Mouse (Mus musculus): Measurements from ENCODE around the gene Spag6. TPM values are rescaled to one million over a fixed set of nuclear protein-coding genes. Genes with fewer than 3 reads are reported as not detected.

Spag6 gene
- polyA plus RNA-seq, 1 experiment from 2014 or later, result not detected

- peak; percentile 26 for DNase-seq
- no peak overlapping the region for H3K27ac ChIP-seq (ENCODE audit: low read depth)
- peaks cover 26% of the 10 kb centered on the region for H3K4me1 ChIP-seq (ENCODE audit: insufficient read depth)
- H3K4me2 ChIP-seq (ENCODE audit: low read depth, low read length), result peak overlapping the region; percentile 81
- H3K27me3 ChIP-seq (ENCODE audit: insufficient read depth, low read length), result peaks cover 81% of the 10 kb centered on the region
- H3K36me3 ChIP-seq (replicated peaks; ENCODE audit: insufficient read depth, low read length), result no peaks in the 10 kb centered on the region
- 0 out of 2 replicates have a peak overlapping the region, but pooled peaks have one; percentile 16 for H3K9ac ChIP-seq (replicated peaks)
- WGBS (ENCODE audit: insufficient replicate concordance), result under 1% methylated on average over 37 of the region's 58 CpGs
- TF ChIP-seq EP300 (IDR thresholded peaks at IDR 0.05; ENCODE audit: low read depth), result no peak
- TF ChIP-seq CTCF (IDR thresholded peaks at IDR 0.05; ENCODE audit: low read depth), result no peak
- no peak for ATAC-seq
- H3K9me3 ChIP-seq (ENCODE audit: low read length), result no peaks in the 10 kb centered on the region
- H3K4me3 ChIP-seq (ENCODE audit: low read depth, low read length), result peak overlapping the region; percentile 54
Measured at GRCm38 (mm10) chr2:18690055-18690691, 3.7 kb upstream of the Spag6 start.

- peaks cover 26% of the 10 kb centered on the region for H3K4me1 ChIP-seq (ENCODE audit: insufficient read depth)
- H3K9ac ChIP-seq (replicated peaks), result no peak overlapping the region
- H3K36me3 ChIP-seq (replicated peaks; ENCODE audit: insufficient read depth, low read length), result no peaks in the 10 kb centered on the region
- ATAC-seq (no peak), DNase-seq (no peak)
- no peak overlapping the region for H3K27ac ChIP-seq (ENCODE audit: low read depth)
- peaks cover 86% of the 10 kb centered on the region for H3K27me3 ChIP-seq (ENCODE audit: insufficient read depth, low read length)
- H3K4me2 ChIP-seq (ENCODE audit: low read depth, low read length), result peak overlapping the region; percentile 81; the same call in 1 of the 2 replicates
- 0 out of 2 replicates have a peak overlapping the region, but pooled peaks have one; percentile 54 for H3K4me3 ChIP-seq (ENCODE audit: low read depth, low read length)
- whole genome bisulfite sequencing (ENCODE audit: insufficient replicate concordance), result 3% methylated on average over 9 of the region's 9 CpGs
- no peaks in the 10 kb centered on the region for H3K9me3 ChIP-seq (ENCODE audit: low read length)
- TF ChIP-seq EP300 (IDR thresholded peaks at IDR 0.05; ENCODE audit: low read depth) (no peak), CTCF (IDR thresholded peaks at IDR 0.05; ENCODE audit: low read depth) (no peak)
Measured at GRCm38 (mm10) chr2:18690756-18691155, 3.1 kb upstream of the Spag6 start.

DNA sequence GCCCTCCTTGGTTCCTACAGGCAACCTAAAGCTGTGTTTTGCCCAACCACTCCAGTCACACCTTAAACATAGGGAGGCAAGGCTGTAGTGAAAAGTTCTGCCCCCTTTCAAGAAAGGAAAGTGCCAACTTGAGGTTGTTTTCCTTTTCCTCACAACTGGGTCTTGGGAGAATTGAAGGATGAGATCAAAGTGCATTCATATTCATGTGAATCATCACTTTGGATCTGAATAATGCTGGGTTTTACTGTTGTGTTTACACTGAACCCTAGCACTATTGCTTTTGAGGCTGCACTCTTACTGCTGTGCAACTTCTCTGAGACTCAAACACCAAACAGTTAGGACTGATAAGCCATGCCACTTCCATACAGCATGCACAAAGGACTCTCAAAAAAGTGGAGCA is 1.8 kb upstream of the Spag6 start:
- Histone ChIP-seq H3K27ac (ENCODE audit: low read depth) (no peak overlapping the region), H3K27me3 (ENCODE audit: insufficient read depth, low read length) (peaks cover 91% of the 10 kb centered on the region), H3K4me2 (ENCODE audit: low read depth, low read length) (no peak overlapping the region), H3K36me3 (replicated peaks; ENCODE audit: insufficient read depth, low read length) (no peaks in the 10 kb centered on the region), H3K9me3 (ENCODE audit: low read length) (no peaks in the 10 kb centered on the region), H3K9ac (replicated peaks) (no peak overlapping the region), H3K4me3 (ENCODE audit: low read depth, low read length) (no peak overlapping the region), H3K4me1 (ENCODE audit: insufficient read depth) (peaks cover 26% of the 10 kb centered on the region)
- no peak for ATAC-seq
- no peak for TF ChIP-seq EP300 (IDR thresholded peaks at IDR 0.05; ENCODE audit: low read depth)
- no peak for DNase-seq

DNA sequence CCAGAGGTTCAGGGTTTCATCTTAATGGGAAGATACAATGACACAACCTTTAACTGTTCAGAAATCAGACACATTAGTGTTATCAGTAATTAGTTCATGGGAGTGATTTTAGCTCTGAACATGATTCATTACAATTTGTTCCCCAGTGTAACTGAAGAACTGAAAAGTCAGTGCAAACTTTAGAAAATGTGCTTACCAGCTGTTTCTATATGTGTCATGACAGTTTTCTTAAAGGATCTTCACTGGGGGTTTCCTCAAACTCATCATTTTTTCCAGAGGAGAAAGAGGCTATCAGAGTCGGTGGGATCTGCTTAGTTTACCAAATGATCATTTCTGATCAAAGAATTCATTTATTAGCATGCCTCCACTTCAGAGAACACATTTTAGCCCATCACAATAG is 1.3 kb upstream of the Spag6 start:
- Histone ChIP-seq H3K4me1 (ENCODE audit: insufficient read depth) (peaks cover 26% of the 10 kb centered on the region), H3K36me3 (replicated peaks; ENCODE audit: insufficient read depth, low read length) (no peaks in the 10 kb centered on the region), H3K27me3 (ENCODE audit: insufficient read depth, low read length) (peaks cover 87% of the 10 kb centered on the region), H3K27ac (ENCODE audit: low read depth) (no peak overlapping the region), H3K9me3 (ENCODE audit: low read length) (no peaks in the 10 kb centered on the region), H3K9ac (replicated peaks) (no peak overlapping the region), H3K4me3 (ENCODE audit: low read depth, low read length) (no peak overlapping the region), H3K4me2 (ENCODE audit: low read depth, low read length) (no peak overlapping the region)
- 7% methylated on average over 1 of the region's 1 CpGs for WGBS (ENCODE audit: insufficient replicate concordance)
- ATAC-seq (no peak), DNase-seq (no peak)
- no peak for TF ChIP-seq CTCF (IDR thresholded peaks at IDR 0.05; ENCODE audit: low read depth)
- TF ChIP-seq EP300 (IDR thresholded peaks at IDR 0.05; ENCODE audit: low read depth), result no peak

GRCm38 (mm10) chr2:18693491-18693870 is 351 bp upstream of the Spag6 start:
- H3K4me2 ChIP-seq (ENCODE audit: low read depth, low read length), result peak overlapping the region; percentile 95
- TF ChIP-seq EP300 (IDR thresholded peaks at IDR 0.05; ENCODE audit: low read depth) (no peak), CTCF (IDR thresholded peaks at IDR 0.05; ENCODE audit: low read depth) (no peak)
- no peak overlapping the region for H3K27ac ChIP-seq (ENCODE audit: low read depth)
- peaks cover 88% of the 10 kb centered on the region for H3K27me3 ChIP-seq (ENCODE audit: insufficient read depth, low read length)
- peaks cover 25% of the 10 kb centered on the region for H3K4me1 ChIP-seq (ENCODE audit: insufficient read depth)
- no peaks in the 10 kb centered on the region for H3K36me3 ChIP-seq (replicated peaks; ENCODE audit: insufficient read depth, low read length)
- under 1% methylated on average over 5 of the region's 5 CpGs for WGBS (ENCODE audit: insufficient replicate concordance)
- no peak overlapping the region for H3K9ac ChIP-seq (replicated peaks)
- H3K4me3 ChIP-seq (ENCODE audit: low read depth, low read length), result peak overlapping the region; percentile 67
- DNase-seq (no peak), ATAC-seq (no peak)
- H3K9me3 ChIP-seq (ENCODE audit: low read length), result no peaks in the 10 kb centered on the region

- H3K9me3 ChIP-seq (ENCODE audit: low read length), result no peaks in the 10 kb centered on the region
- DNase-seq (no peak), ATAC-seq (peak; percentile 32)
- H3K27me3 ChIP-seq (ENCODE audit: insufficient read depth, low read length), result peaks cover 88% of the 10 kb centered on the region
- 3% methylated on average over 17 of the region's 20 CpGs for WGBS (ENCODE audit: insufficient replicate concordance)
- H3K4me2 ChIP-seq (ENCODE audit: low read depth, low read length), result peak overlapping the region; percentile 95
- TF ChIP-seq CTCF (IDR thresholded peaks at IDR 0.05; ENCODE audit: low read depth), result no peak
- TF ChIP-seq EP300 (IDR thresholded peaks at IDR 0.05; ENCODE audit: low read depth), result no peak
- H3K36me3 ChIP-seq (replicated peaks; ENCODE audit: insufficient read depth, low read length), result no peaks in the 10 kb centered on the region
- H3K4me1 ChIP-seq (ENCODE audit: insufficient read depth), result peaks cover 18% of the 10 kb centered on the region
- H3K27ac ChIP-seq (ENCODE audit: low read depth), result no peak overlapping the region
- H3K4me3 ChIP-seq (ENCODE audit: low read depth, low read length), result peak overlapping the region; percentile 67
- peak overlapping the region; percentile 90 for H3K9ac ChIP-seq (replicated peaks)
Measured at GRCm38 (mm10) chr2:18694611-18694950, 749 bp downstream of the Spag6 start.

All from liver, postnatal 0 days (tissue).